Mouse (Mus musculus): ENCODE data around the gene Polh. TPM values are rescaled to one million over a fixed set of nuclear protein-coding genes. Genes with fewer than 3 reads are reported as not detected.

The Polh gene
- 6.6 TPM for polyA plus RNA-seq (2014; fragmentation: Illumina TruSeq; extraction: RNeasy Lipid Tissue Mini Kit (QIAGEN cat#74804); ENCODE audit: low read depth, low replicate concordance)

DNA sequence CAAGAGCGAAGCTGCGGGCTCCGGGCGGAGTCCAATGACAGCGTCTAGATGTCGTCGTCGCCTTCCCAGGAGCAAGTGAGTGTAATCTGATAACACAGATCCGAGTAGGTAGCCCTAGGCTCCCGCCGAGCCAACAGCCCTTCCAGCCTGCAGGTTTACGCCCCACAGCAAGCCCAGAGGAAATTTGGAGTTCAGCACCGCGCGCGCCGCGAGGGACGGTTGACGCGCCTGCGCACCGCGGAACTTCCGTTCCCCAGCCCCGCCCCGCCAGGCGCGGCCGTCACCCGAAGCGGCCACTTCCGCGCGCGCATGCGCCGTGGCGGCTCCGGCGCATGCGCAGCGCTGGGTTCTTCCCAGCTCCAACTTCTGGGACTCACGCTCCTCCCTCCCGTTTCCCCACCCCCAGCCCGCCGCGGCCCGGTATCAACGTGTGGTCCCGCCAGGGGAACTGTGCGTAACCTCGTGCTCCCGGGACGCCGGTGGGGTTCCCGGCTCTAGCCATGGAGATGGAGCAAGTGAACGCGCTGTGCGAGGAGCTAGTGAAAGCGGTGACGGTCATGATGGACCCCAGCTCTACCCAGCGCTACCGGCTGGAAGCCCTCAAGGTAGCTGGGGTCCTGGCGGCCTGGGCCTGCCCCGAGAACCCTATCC, at the start of gene Polh, which contains the start of gene Xpo5:
TSS of gene Polh (minus strand) at position 225 of the 651 bp plus-strand sequence.
TSS of gene Xpo5 (plus strand) at position 362 of the 651 bp plus-strand sequence.

GRCm38 (mm10) chr17:46247512-46248188, 45.2 kb upstream of the Polh start, which contains the start of the genes Polr1c and Yipf3:
TSS of gene Polr1c (minus strand) at chr17:46248054.
TSS of gene Yipf3 (plus strand) at chr17:46248080.

DNA sequence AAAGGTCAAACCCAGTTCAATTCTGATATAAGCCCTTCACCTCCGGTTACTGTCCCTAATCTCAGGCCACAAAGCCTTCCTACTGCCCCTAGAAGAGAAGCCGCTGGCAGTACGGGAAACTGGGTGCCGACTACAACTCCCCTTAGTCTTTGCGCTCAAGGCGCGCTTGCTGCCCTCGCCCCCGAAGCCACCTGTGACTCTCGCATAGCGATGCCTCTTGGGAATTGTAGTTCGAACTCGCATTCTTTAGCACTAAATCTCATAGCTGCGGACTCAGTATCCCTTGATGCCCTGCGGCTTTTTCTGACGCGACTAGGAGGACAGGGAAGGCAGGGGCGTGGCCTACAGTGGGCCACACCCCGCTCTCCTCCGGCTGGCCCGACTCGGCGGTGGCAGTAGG, 41.8 kb downstream of the Polh start, which contains the start of gene Gtpbp2:
TSS of gene Gtpbp2 (plus strand) at position 347 of the 400 bp plus-strand sequence.

GRCm38 (mm10) chr17:46152847-46153782, 49.3 kb downstream of the Polh start, which contains the start of gene Mad2l1bp:
TSS of gene Mad2l1bp (minus strand) at chr17:46153553.

DNA sequence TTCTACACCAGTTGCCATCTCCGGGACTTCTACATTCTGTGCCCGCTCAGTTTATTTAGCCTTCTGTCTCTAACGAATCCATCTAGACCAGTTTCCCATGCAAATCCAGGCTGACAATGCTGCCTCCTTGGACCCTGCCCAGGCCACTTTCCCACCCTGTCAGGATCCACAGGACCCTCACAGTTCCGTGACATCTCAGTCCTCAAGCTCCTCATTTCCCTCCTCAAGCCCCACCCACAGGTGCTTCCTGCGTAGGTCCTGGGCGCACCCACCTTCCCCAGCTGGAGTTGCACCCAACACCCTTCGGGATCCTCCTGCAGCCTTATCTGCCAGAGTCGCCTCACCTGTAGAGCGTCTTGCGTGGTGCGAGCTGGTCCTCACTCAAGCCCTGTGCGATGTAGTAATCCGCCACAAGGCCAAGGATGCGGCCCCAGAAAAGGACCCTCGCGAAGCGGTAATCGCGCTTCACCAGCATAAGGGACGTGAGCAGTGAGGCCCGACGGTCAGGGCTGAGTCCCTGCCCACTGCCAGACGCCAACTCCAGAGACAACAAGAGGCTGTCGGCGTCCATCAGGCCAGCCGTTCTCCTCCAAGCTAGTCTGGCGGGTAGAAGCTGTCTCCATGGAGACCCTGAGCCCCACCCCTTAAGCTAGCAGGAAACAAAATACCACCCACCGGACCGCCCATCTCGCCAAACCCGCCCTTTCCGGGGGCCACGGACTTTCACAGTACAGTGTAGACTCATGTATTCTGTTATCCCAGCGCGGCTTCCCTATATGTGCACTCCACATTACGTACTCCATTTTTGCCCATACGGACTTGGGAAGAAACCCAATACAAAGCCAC, 58.6 kb downstream of the Polh start, which contains the start of gene Rsph9:
TSS of gene Rsph9 (minus strand) at position 639 of the 846 bp plus-strand sequence.

Other genes starting within 250 kb of the Polh start
- 31.2 TPM for gene Vegfa, start 170.3 kb downstream of the Polh start, polyA plus RNA-seq (2014; fragmentation: Illumina TruSeq; extraction: RNeasy Lipid Tissue Mini Kit (QIAGEN cat#74804); ENCODE audit: low read depth, low replicate concordance)
- 12.4 TPM for gene Mrps18a, start 91.7 kb downstream of the Polh start, polyA plus RNA-seq (2014; fragmentation: Illumina TruSeq; extraction: RNeasy Lipid Tissue Mini Kit (QIAGEN cat#74804); ENCODE audit: low read depth, low replicate concordance)
- not detected for gene Rsph9, start 58.4 kb downstream of the Polh start, polyA plus RNA-seq (2014; fragmentation: Illumina TruSeq; extraction: RNeasy Lipid Tissue Mini Kit (QIAGEN cat#74804); ENCODE audit: low read depth, low replicate concordance)
- gene Mad2l1bp, start 49.1 kb downstream of the Polh start, polyA plus RNA-seq (2014; fragmentation: Illumina TruSeq; extraction: RNeasy Lipid Tissue Mini Kit (QIAGEN cat#74804); ENCODE audit: low read depth, low replicate concordance): 2.2 TPM
- gene Gtpbp2, start 41.6 kb downstream of the Polh start, polyA plus RNA-seq (2014; fragmentation: Illumina TruSeq; extraction: RNeasy Lipid Tissue Mini Kit (QIAGEN cat#74804); ENCODE audit: low read depth, low replicate concordance): 49.1 TPM
- 10.8 TPM for gene Xpo5, start 137 bp upstream of the Polh start, polyA plus RNA-seq (2014; fragmentation: Illumina TruSeq; extraction: RNeasy Lipid Tissue Mini Kit (QIAGEN cat#74804); ENCODE audit: low read depth, low replicate concordance)
- 5.7 TPM for gene Polr1c, start 45.4 kb upstream of the Polh start, polyA plus RNA-seq (2014; fragmentation: Illumina TruSeq; extraction: RNeasy Lipid Tissue Mini Kit (QIAGEN cat#74804); ENCODE audit: low read depth, low replicate concordance)
- 3.1 TPM for gene Yipf3, start 45.4 kb upstream of the Polh start, polyA plus RNA-seq (2014; fragmentation: Illumina TruSeq; extraction: RNeasy Lipid Tissue Mini Kit (QIAGEN cat#74804); ENCODE audit: low read depth, low replicate concordance)
- gene Lrrc73, start 50.9 kb upstream of the Polh start, polyA plus RNA-seq (2014; fragmentation: Illumina TruSeq; extraction: RNeasy Lipid Tissue Mini Kit (QIAGEN cat#74804); ENCODE audit: low read depth, low replicate concordance): not detected
- 0.54 TPM for gene Tjap1, start 80.4 kb upstream of the Polh start, polyA plus RNA-seq (2014; fragmentation: Illumina TruSeq; extraction: RNeasy Lipid Tissue Mini Kit (QIAGEN cat#74804); ENCODE audit: low read depth, low replicate concordance)
- gene Dlk2, start 94.8 kb upstream of the Polh start, polyA plus RNA-seq (2014; fragmentation: Illumina TruSeq; extraction: RNeasy Lipid Tissue Mini Kit (QIAGEN cat#74804); ENCODE audit: low read depth, low replicate concordance): not detected
- gene Abcc10, start 125.7 kb upstream of the Polh start, polyA plus RNA-seq (2014; fragmentation: Illumina TruSeq; extraction: RNeasy Lipid Tissue Mini Kit (QIAGEN cat#74804); ENCODE audit: low read depth, low replicate concordance): 0.22 TPM
- 37.2 TPM for gene Zfp318, start 181.1 kb upstream of the Polh start, polyA plus RNA-seq (2014; fragmentation: Illumina TruSeq; extraction: RNeasy Lipid Tissue Mini Kit (QIAGEN cat#74804); ENCODE audit: low read depth, low replicate concordance)
- gene Crip3, start 226.3 kb upstream of the Polh start, polyA plus RNA-seq (2014; fragmentation: Illumina TruSeq; extraction: RNeasy Lipid Tissue Mini Kit (QIAGEN cat#74804); ENCODE audit: low read depth, low replicate concordance): not detected
- not detected for gene Slc22a7, start 235.8 kb upstream of the Polh start, polyA plus RNA-seq (2014; fragmentation: Illumina TruSeq; extraction: RNeasy Lipid Tissue Mini Kit (QIAGEN cat#74804); ENCODE audit: low read depth, low replicate concordance)